Mouse (Mus musculus): ENCODE data around the gene Rad51d.

GRCm38 (mm10) chr11:82854111-82854510 is 36.3 kb downstream of the Rad51d start:
- TF ChIP-seq CTCF (IDR thresholded peaks at IDR 0.05; ENCODE audit: low read depth, low read length) = no peak
- no peak for TF ChIP-seq EP300 (IDR thresholded peaks at IDR 0.05; ENCODE audit: insufficient read depth, low read depth, low read length)
- TF ChIP-seq POLR2A (IDR thresholded peaks at IDR 0.05; ENCODE audit: insufficient read depth, low read length) = no peak

Data from ES-Bruce4 (cell line).